Mouse (Mus musculus): ENCODE measurements at regions not wholly inside any gene's neighbourhood (a gene's known extent, or its start where the extent isn't known, plus 50 kb on each side); places are given as distances from the start of the nearest gene placed in this dataset.

GRCm38 (mm10) chr12:71401621-71402416 is 92.1 kb downstream of the Dact1 start:
- ATAC-seq (ENCODE audit: low FRiP score, low read depth) = no peak
- WGBS = 28% methylated on average over 6 of the region's 6 CpGs
- no peak overlapping the region for H3K27ac ChIP-seq (replicated peaks)
- no peaks in the 10 kb centered on the region for H3K4me1 ChIP-seq (replicated peaks)
- no peaks in the 10 kb centered on the region for H3K9me3 ChIP-seq
- no peak overlapping the region for H3K4me3 ChIP-seq
- H3K4me2 ChIP-seq = no peak overlapping the region
- H3K36me3 ChIP-seq = no peaks in the 10 kb centered on the region
- no peaks in the 10 kb centered on the region for H3K27me3 ChIP-seq
- no peak overlapping the region for H3K9ac ChIP-seq

- H3K9ac ChIP-seq = no peak overlapping the region
- no peak overlapping the region for H3K4me3 ChIP-seq
- no peak overlapping the region for H3K27ac ChIP-seq (replicated peaks)
- H3K4me1 ChIP-seq (replicated peaks) = no peaks in the 10 kb centered on the region
- H3K36me3 ChIP-seq = no peaks in the 10 kb centered on the region
- no peak overlapping the region for H3K4me2 ChIP-seq
- WGBS = 64% methylated on average over 3 of the region's 3 CpGs
- no peaks in the 10 kb centered on the region for H3K9me3 ChIP-seq
- no peak; the same call in 1 of the 2 replicates for ATAC-seq (ENCODE audit: low FRiP score, low read depth)
- H3K27me3 ChIP-seq = no peaks in the 10 kb centered on the region
Observed at GRCm38 (mm10) chr12:71407294-71407693, 97.6 kb downstream of the Dact1 start.

GRCm38 (mm10) chr12:71408396-71409050 is 98.8 kb downstream of the Dact1 start:
- 42% methylated on average over 3 of the region's 3 CpGs for WGBS
- H3K36me3 ChIP-seq = no peaks in the 10 kb centered on the region
- H3K4me1 ChIP-seq (replicated peaks) = no peaks in the 10 kb centered on the region
- no peak overlapping the region for H3K27ac ChIP-seq (replicated peaks)
- ATAC-seq (ENCODE audit: low FRiP score, low read depth) = no peak
- no peak overlapping the region for H3K4me2 ChIP-seq
- H3K27me3 ChIP-seq = no peaks in the 10 kb centered on the region
- H3K9ac ChIP-seq = no peak overlapping the region
- no peaks in the 10 kb centered on the region for H3K9me3 ChIP-seq
- H3K4me3 ChIP-seq = no peak overlapping the region

GRCm38 (mm10) chr12:71412331-71412730 is 102.6 kb downstream of the Dact1 start:
- H3K27me3 ChIP-seq = no peaks in the 10 kb centered on the region
- WGBS = 88% methylated on average over 3 of the region's 3 CpGs
- H3K9ac ChIP-seq = no peak overlapping the region
- H3K4me1 ChIP-seq (replicated peaks) = no peaks in the 10 kb centered on the region
- no peaks in the 10 kb centered on the region for H3K36me3 ChIP-seq
- H3K4me3 ChIP-seq = no peak overlapping the region
- no peak for ATAC-seq (ENCODE audit: low FRiP score, low read depth)
- H3K27ac ChIP-seq (replicated peaks) = no peak overlapping the region
- H3K9me3 ChIP-seq = no peaks in the 10 kb centered on the region
- H3K4me2 ChIP-seq = no peak overlapping the region

- H3K9ac ChIP-seq = no peak overlapping the region
- H3K4me2 ChIP-seq = no peak overlapping the region
- H3K4me3 ChIP-seq = no peak overlapping the region
- ATAC-seq (ENCODE audit: low FRiP score, low read depth) = no peak
- no peak overlapping the region for H3K27ac ChIP-seq (replicated peaks)
- H3K27me3 ChIP-seq = no peaks in the 10 kb centered on the region
- no peaks in the 10 kb centered on the region for H3K36me3 ChIP-seq
- H3K4me1 ChIP-seq (replicated peaks) = no peaks in the 10 kb centered on the region
- no peaks in the 10 kb centered on the region for H3K9me3 ChIP-seq
- 82% methylated on average over 2 of the region's 2 CpGs for WGBS
Observed at GRCm38 (mm10) chr12:71416968-71417367, 107.3 kb downstream of the Dact1 start.

- Histone ChIP-seq H3K9me3 (no peaks in the 10 kb centered on the region), H3K4me3 (no peak overlapping the region), H3K27me3 (no peaks in the 10 kb centered on the region), H3K9ac (no peak overlapping the region), H3K27ac (replicated peaks) (no peak overlapping the region), H3K4me1 (replicated peaks) (no peaks in the 10 kb centered on the region), H3K4me2 (no peak overlapping the region), H3K36me3 (no peaks in the 10 kb centered on the region)
- ATAC-seq (ENCODE audit: low FRiP score, low read depth) = no peak
- 67% methylated on average over 7 of the region's 7 CpGs for WGBS
Observed at GRCm38 (mm10) chr12:71418186-71418585, 108.5 kb downstream of the Dact1 start.

- Histone ChIP-seq H3K27me3 (no peaks in the 10 kb centered on the region), H3K36me3 (no peaks in the 10 kb centered on the region), H3K4me3 (no peak overlapping the region), H3K4me1 (replicated peaks) (no peaks in the 10 kb centered on the region), H3K4me2 (no peak overlapping the region), H3K9ac (no peak overlapping the region), H3K27ac (replicated peaks) (no peak overlapping the region), H3K9me3 (no peaks in the 10 kb centered on the region)
- 81% methylated on average over 4 of the region's 4 CpGs for WGBS
- no peak for ATAC-seq (ENCODE audit: low FRiP score, low read depth)
Observed at GRCm38 (mm10) chr12:71419161-71419560, 109.5 kb downstream of the Dact1 start.

- ATAC-seq (ENCODE audit: low FRiP score, low read depth) = no peak
- Histone ChIP-seq H3K4me1 (replicated peaks) (peaks cover 19% of the 10 kb centered on the region), H3K9ac (no peak overlapping the region), H3K4me3 (no peak overlapping the region), H3K27me3 (no peaks in the 10 kb centered on the region), H3K27ac (replicated peaks) (no peak overlapping the region), H3K9me3 (no peaks in the 10 kb centered on the region), H3K36me3 (no peaks in the 10 kb centered on the region), H3K4me2 (no peak overlapping the region)
- WGBS = 28% methylated on average over 10 of the region's 10 CpGs
Observed at GRCm38 (mm10) chr12:71426023-71426719, 116.5 kb downstream of the Dact1 start.

- Histone ChIP-seq H3K9me3 (no peaks in the 10 kb centered on the region), H3K9ac (no peak overlapping the region), H3K4me2 (no peak overlapping the region), H3K36me3 (no peaks in the 10 kb centered on the region), H3K4me1 (replicated peaks) (peaks cover 19% of the 10 kb centered on the region), H3K27ac (replicated peaks) (no peak overlapping the region), H3K27me3 (no peaks in the 10 kb centered on the region), H3K4me3 (no peak overlapping the region)
- no peak for ATAC-seq (ENCODE audit: low FRiP score, low read depth)
- WGBS = 87% methylated on average over 2 of the region's 2 CpGs
Observed at GRCm38 (mm10) chr12:71427974-71428373, 118.3 kb downstream of the Dact1 start.

GRCm38 (mm10) chr12:71429561-71430200 is 120.0 kb downstream of the Dact1 start:
- Histone ChIP-seq H3K9ac (no peak overlapping the region), H3K27me3 (no peaks in the 10 kb centered on the region), H3K27ac (replicated peaks) (peak overlapping the region; percentile 17; the same call in 1 of the 2 replicates), H3K4me2 (no peak overlapping the region), H3K36me3 (no peaks in the 10 kb centered on the region), H3K4me1 (replicated peaks) (peaks cover 23% of the 10 kb centered on the region), H3K9me3 (no peaks in the 10 kb centered on the region), H3K4me3 (no peak overlapping the region)
- 22% methylated on average over 13 of the region's 13 CpGs for WGBS
- no peak for ATAC-seq (ENCODE audit: low FRiP score, low read depth)

- Histone ChIP-seq H3K9ac (no peak overlapping the region), H3K36me3 (no peaks in the 10 kb centered on the region), H3K4me1 (replicated peaks) (peaks cover 23% of the 10 kb centered on the region), H3K27ac (replicated peaks) (0 out of 2 replicates have a peak overlapping the region, but pooled peaks have one; percentile 17), H3K27me3 (no peaks in the 10 kb centered on the region), H3K4me2 (no peak overlapping the region), H3K4me3 (no peak overlapping the region), H3K9me3 (no peaks in the 10 kb centered on the region)
- no peak for ATAC-seq (ENCODE audit: low FRiP score, low read depth)
- WGBS = 44% methylated on average over 11 of the region's 11 CpGs
Observed at GRCm38 (mm10) chr12:71430331-71430730, 120.6 kb downstream of the Dact1 start.

- Histone ChIP-seq H3K27me3 (no peaks in the 10 kb centered on the region), H3K9ac (no peak overlapping the region), H3K36me3 (no peaks in the 10 kb centered on the region), H3K27ac (replicated peaks) (no peak overlapping the region), H3K4me1 (replicated peaks) (peaks cover 23% of the 10 kb centered on the region), H3K4me3 (no peak overlapping the region), H3K9me3 (no peaks in the 10 kb centered on the region), H3K4me2 (no peak overlapping the region)
- no peak for ATAC-seq (ENCODE audit: low FRiP score, low read depth)
- 63% methylated on average over 8 of the region's 8 CpGs for WGBS
Observed at GRCm38 (mm10) chr12:71431116-71431515, 121.4 kb downstream of the Dact1 start.
